Mouse (Mus musculus): ENCODE results near the gene Pkhd1. TPM values are rescaled to one million over a fixed set of nuclear protein-coding genes. Genes with fewer than 3 reads are reported as not detected.

Pkhd1 gene
- polyA plus RNA-seq (2012; rRNA removed): under 0.01 and 0.04 TPM in 2 replicates

DNA sequence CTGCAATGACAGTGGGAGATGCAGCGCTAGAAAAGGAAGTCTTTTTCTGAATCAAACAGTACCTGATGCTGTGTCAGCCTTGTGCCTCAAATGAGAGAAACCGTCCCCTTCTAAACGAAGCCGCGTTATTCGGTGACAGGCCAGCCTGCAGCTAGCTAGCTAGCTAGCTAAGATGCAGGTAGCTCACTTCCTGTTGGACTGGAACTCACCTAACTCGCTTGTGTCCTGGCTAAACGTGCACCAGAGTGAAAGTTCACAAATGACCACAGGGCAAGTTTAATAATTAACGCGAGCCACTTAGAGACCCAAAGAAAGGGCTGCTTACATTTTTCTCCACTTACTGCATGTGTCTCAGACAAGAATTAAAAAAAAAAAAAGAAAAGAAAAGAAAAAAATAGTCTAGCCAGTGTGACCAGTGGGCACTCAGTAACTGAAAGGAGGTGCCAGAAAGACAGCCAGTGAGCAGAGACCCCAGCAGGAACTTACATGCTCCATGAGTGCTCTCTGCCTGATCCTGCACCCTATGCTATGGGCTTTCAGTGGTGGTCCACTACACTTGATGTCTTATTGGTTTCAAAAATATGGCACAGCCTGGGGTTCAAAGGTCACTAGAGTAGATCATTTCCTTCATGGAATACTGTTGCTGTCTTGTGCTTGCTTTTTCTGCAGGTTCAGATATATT, at the start of gene Pkhd1:
TSS of gene Pkhd1 (minus strand) at position 216 of the 682 bp plus-strand sequence.

Other genes with a start within 250 kb of the Pkhd1 start
- gene Il17a, start 112.8 kb upstream of the Pkhd1 start, polyA plus RNA-seq (2012; rRNA removed): not detected in 2 replicates
- 0.26 and 1.0 TPM in 2 replicates for gene Il17f, start 172.6 kb upstream of the Pkhd1 start, polyA plus RNA-seq (2012; rRNA removed)
- gene Mcm3, start 202.2 kb upstream of the Pkhd1 start, polyA plus RNA-seq (2012; rRNA removed): 122 and 148 TPM in 2 replicates

All from central nervous system, embryonic 11.5 days (tissue).